Mouse (Mus musculus) stomach, postnatal 0 days (tissue): ENCODE results near the gene Spaca9. TPM values are rescaled to one million over a fixed set of nuclear protein-coding genes. Genes with fewer than 3 reads are reported as not detected.

Source experiments
- ATAC-seq: fragments of 200-750 bp; cut with Nextera tagmentation; 2 replicates; pipeline ENCODE4 v1.8.0; 2017; ENCODE audit not compliant: low FRiP score, low TSS enrichment
- DNase-seq: peaks from one replicate; pipeline ENCODE4 v3.0.0-alpha.2; 2016; ENCODE audit warnings: low spot score
- H3K27ac ChIP-seq: fragments of 300-500 bp; sonication (generic); replicated peaks from 2 replicates; pipeline ENCODE4 v1.5.1; 2014; ENCODE audit warnings: mild to moderate bottlenecking, control low read depth
- H3K27me3 ChIP-seq: fragments of 300-500 bp; sonication (generic); 2 replicates; pipeline ENCODE4 v1.6.1; 2014; ENCODE audit warnings: low read length; ENCODE audit not compliant: control insufficient read depth, insufficient read depth
- H3K36me3 ChIP-seq: fragments of 300-500 bp; sonication (generic); 2 replicates; pipeline ENCODE4 v1.6.1; 2014; ENCODE audit warnings: low read length, mixed read lengths; ENCODE audit not compliant: control insufficient read depth, insufficient read depth
- H3K4me1 ChIP-seq: fragments of 300-500 bp; sonication (generic); replicated peaks from 2 replicates; pipeline ENCODE4 v1.6.1; 2014; ENCODE audit warnings: antibody characterized with exemption; ENCODE audit not compliant: control insufficient read depth, insufficient read depth
- H3K4me2 ChIP-seq: fragments of 300-500 bp; sonication (generic); replicated peaks from 2 replicates; pipeline ENCODE4 v1.6.1; 2014; ENCODE audit warnings: low read depth, mild to moderate bottlenecking, control low read depth, moderate library complexity
- H3K4me3 ChIP-seq: fragments of 300-500 bp; sonication (generic); 2 replicates; pipeline ENCODE4 v1.5.1; 2014; ENCODE audit warnings: low read depth, low read length, control low read depth
- H3K9ac ChIP-seq: fragments of 300-500 bp; sonication (generic); 2 replicates; pipeline ENCODE4 v1.6.1; 2014; ENCODE audit warnings: mild to moderate bottlenecking, low read length, control low read depth, mixed read lengths
- H3K9me3 ChIP-seq: fragments of 300-500 bp; sonication (generic); 2 replicates; pipeline ENCODE4 v1.6.1; 2016; ENCODE audit warnings: low read length; ENCODE audit not compliant: control insufficient read depth
- CTCF ChIP-seq: IDR thresholded peaks from 2 replicates; pipeline ENCODE4 v1.5.1; 2016; ENCODE audit warnings: antibody characterized with exemption, low read depth, mild to moderate bottlenecking, moderate library complexity
- EP300 ChIP-seq: optimal IDR thresholded peaks from 2 replicates; pipeline ENCODE3; 2016; ENCODE audit warnings: antibody characterized with exemption
- WGBS: fragments of 180-500 bp; shearing (Covaris S2); extraction: QIAGEN DNeasy Blood & Tissue Kit; methylation state at CpG from one replicate; pipeline ENCODE4 v1.1.7; 2014; 5-methylcytosine and 5-hydroxymethylcytosine counted together
- polyA plus RNA-seq: library from polyadenylated mRNA; unstranded; fragments of >200 nt; fragmentation: Nextera tagmentation; extraction: Ambion mirVana; gene quantifications from 2 replicates; pipeline ENCODE4 v1.2.1, GENCODE M21; 2015

Spaca9 gene
- polyA plus RNA-seq, 1 experiment from 2014 or later = 0.69 TPM

- H3K4me2 ChIP-seq = no peak overlapping the region
- TF ChIP-seq EP300 = no peak
- TF ChIP-seq CTCF = no peak
These were observed 7.3 kb upstream of the Spaca9 start for GRCm38 (mm10) chr2:28706787-28707186.

GRCm38 (mm10) chr2:28706106-28706636 is 6.6 kb upstream of the Spaca9 start:
- no peaks in the 10 kb centered on the region for H3K36me3 ChIP-seq
- H3K9ac ChIP-seq = no peak overlapping the region
- H3K27me3 ChIP-seq = no peaks in the 10 kb centered on the region
- H3K4me1 ChIP-seq = no peaks in the 10 kb centered on the region
- no peak for ATAC-seq
- TF ChIP-seq CTCF (no peak), EP300 (no peak)
- no peak overlapping the region for H3K4me2 ChIP-seq
- WGBS = 64% methylated on average over 8 of the region's 8 CpGs
- no peak overlapping the region for H3K27ac ChIP-seq
- no peak for DNase-seq
- no peak overlapping the region for H3K4me3 ChIP-seq
- H3K9me3 ChIP-seq = no peaks in the 10 kb centered on the region

More at GRCm38 (mm10) chr2:28706787-28707186, 7.3 kb upstream of the Spaca9 start:
- no peaks in the 10 kb centered on the region for H3K36me3 ChIP-seq
- H3K27ac ChIP-seq = no peak overlapping the region
- no peak for DNase-seq
- 27% methylated on average over 6 of the region's 6 CpGs for WGBS
- no peaks in the 10 kb centered on the region for H3K4me1 ChIP-seq
- H3K9me3 ChIP-seq = no peaks in the 10 kb centered on the region
- no peak overlapping the region for H3K9ac ChIP-seq
- ATAC-seq = no peak
- no peaks in the 10 kb centered on the region for H3K27me3 ChIP-seq
- no peak overlapping the region for H3K4me3 ChIP-seq

GRCm38 (mm10) chr2:28701646-28702262 is 2.2 kb upstream of the Spaca9 start:
- H3K4me2 ChIP-seq = no peak overlapping the region
- H3K36me3 ChIP-seq = no peaks in the 10 kb centered on the region
- no peaks in the 10 kb centered on the region for H3K27me3 ChIP-seq
- TF ChIP-seq EP300 = no peak
- TF ChIP-seq CTCF = no peak
- DNase-seq (no peak), ATAC-seq (no peak)
- no peak overlapping the region for H3K4me3 ChIP-seq
- no peaks in the 10 kb centered on the region for H3K9me3 ChIP-seq
- H3K4me1 ChIP-seq = 0 out of 2 replicates have a peak, but pooled peaks cover 5% of the 10 kb centered on the region
- H3K9ac ChIP-seq = no peak overlapping the region
- WGBS = 57% methylated on average over 8 of the region's 8 CpGs
- no peak overlapping the region for H3K27ac ChIP-seq

- ATAC-seq (no peak), DNase-seq (no peak)
- Histone ChIP-seq H3K4me3 (no peak overlapping the region), H3K4me1 (0 out of 2 replicates have a peak, but pooled peaks cover 5% of the 10 kb centered on the region), H3K27ac (no peak overlapping the region), H3K4me2 (no peak overlapping the region), H3K9me3 (no peaks in the 10 kb centered on the region), H3K36me3 (no peaks in the 10 kb centered on the region), H3K9ac (no peak overlapping the region), H3K27me3 (no peaks in the 10 kb centered on the region)
- WGBS = 73% methylated on average over 5 of the region's 5 CpGs
- no peak for TF ChIP-seq CTCF
These were observed 961 bp downstream of the Spaca9 start for GRCm38 (mm10) chr2:28698566-28698965.

- WGBS = 72% methylated on average over 9 of the region's 9 CpGs
- no peak overlapping the region for H3K27ac ChIP-seq
- DNase-seq (no peak), ATAC-seq (no peak)
- H3K4me1 ChIP-seq = no peaks in the 10 kb centered on the region
- H3K4me2 ChIP-seq = no peak overlapping the region
- H3K4me3 ChIP-seq = no peak overlapping the region
- H3K27me3 ChIP-seq = no peaks in the 10 kb centered on the region
- no peaks in the 10 kb centered on the region for H3K36me3 ChIP-seq
- H3K9me3 ChIP-seq = no peaks in the 10 kb centered on the region
- H3K9ac ChIP-seq = no peak overlapping the region
- TF ChIP-seq CTCF (no peak), EP300 (no peak)
These were observed 6.8 kb downstream of the Spaca9 start for GRCm38 (mm10) chr2:28692692-28693091.

GRCm38 (mm10) chr2:28688431-28688830 is 11.1 kb downstream of the Spaca9 start:
- Histone ChIP-seq H3K27me3 (no peaks in the 10 kb centered on the region), H3K27ac (no peak overlapping the region), H3K4me1 (no peaks in the 10 kb centered on the region), H3K4me2 (no peak overlapping the region), H3K4me3 (no peak overlapping the region), H3K9ac (no peak overlapping the region), H3K9me3 (no peaks in the 10 kb centered on the region), H3K36me3 (peaks cover 11% of the 10 kb centered on the region; the same call in 1 of the 2 replicates)
- DNase-seq = peak; percentile 44
- no peak for TF ChIP-seq EP300
- peak; percentile 80 for TF ChIP-seq CTCF
- ATAC-seq = no peak
- WGBS = 44% methylated on average over 3 of the region's 3 CpGs
